Mouse (Mus musculus) liver, embryonic 16.5 days (tissue): ENCODE data around the gene Eno3. TPM values are rescaled to one million over a fixed set of nuclear protein-coding genes. Genes with fewer than 3 reads are reported as not detected.
A peak's percentile ranks its signal among the peaks of the same experiment; 100 is the strongest.

Experiments
- ATAC-seq: fragments of 200-750 bp; cut with Nextera tagmentation; 2 replicates; pipeline ENCODE4 v1.8.0; 2017; ENCODE audit warnings: low read depth, mild to moderate bottlenecking, moderate number of reproducible peaks, moderate library complexity
- H3K27ac ChIP-seq: fragments of 300-500 bp; sonication (generic); 2 replicates; pipeline ENCODE4 v1.5.1; 2014; ENCODE audit warnings: mild to moderate bottlenecking, low read length
- H3K27me3 ChIP-seq: fragments of 300-500 bp; sonication (generic); 2 replicates; pipeline ENCODE4 v1.6.1; 2014; ENCODE audit warnings: low read depth, low read length, mixed read lengths; ENCODE audit not compliant: control insufficient read depth, insufficient read depth
- H3K36me3 ChIP-seq: fragments of 300-500 bp; sonication (generic); 2 replicates; pipeline ENCODE4 v1.6.1; 2014; ENCODE audit warnings: mild to moderate bottlenecking; ENCODE audit not compliant: control insufficient read depth, insufficient read depth
- H3K4me1 ChIP-seq: fragments of 300-500 bp; sonication (generic); 2 replicates; pipeline ENCODE4 v1.6.1; 2014; ENCODE audit warnings: low read depth, low read length, mixed read lengths; ENCODE audit not compliant: control insufficient read depth
- H3K4me2 ChIP-seq: fragments of 300-500 bp; sonication (generic); 2 replicates; pipeline ENCODE4 v1.6.1; 2014; ENCODE audit warnings: low read depth, low read length, mixed read lengths
- H3K4me3 ChIP-seq: fragments of 300-500 bp; sonication (generic); 2 replicates; pipeline ENCODE4 v1.5.1; 2014; ENCODE audit warnings: low read depth, mild to moderate bottlenecking, low read length
- H3K9ac ChIP-seq: fragments of 300-500 bp; sonication (generic); 2 replicates; pipeline ENCODE4 v1.6.1; 2014; ENCODE audit warnings: low read depth, low read length
- H3K9me3 ChIP-seq: fragments of 300-500 bp; sonication (generic); replicated peaks from 2 replicates; pipeline ENCODE4 v1.6.1; 2016; ENCODE audit warnings: low read length; ENCODE audit not compliant: control insufficient read depth
- WGBS: fragments of 180-500 bp; shearing (Covaris S2); extraction: QIAGEN DNeasy Blood & Tissue Kit; methylation state at CpG from one replicate; pipeline ENCODE4 v1.1.7; 2014; ENCODE audit not compliant: insufficient replicate concordance; 5-methylcytosine and 5-hydroxymethylcytosine counted together
- polyA plus RNA-seq: library from polyadenylated mRNA; unstranded; fragments of >200 nt; fragmentation: Nextera tagmentation; extraction: Ambion mirVana; gene quantifications from 2 replicates; pipeline ENCODE4 v1.2.1, GENCODE M21; 2015

The Eno3 gene
- polyA plus RNA-seq, 1 experiment from 2014 or later = 22.1 TPM

GRCm38 (mm10) chr11:70678576-70678975, 21.6 kb downstream of the Eno3 start:
- H3K27ac ChIP-seq = peak overlapping the region; percentile 35
- H3K27me3 ChIP-seq = no peaks in the 10 kb centered on the region
- no peak overlapping the region for H3K4me2 ChIP-seq
- H3K4me3 ChIP-seq = no peak overlapping the region
- H3K36me3 ChIP-seq = no peaks in the 10 kb centered on the region
- no peaks in the 10 kb centered on the region for H3K9me3 ChIP-seq
- 66% methylated on average over 2 of the region's 2 CpGs for WGBS
- H3K4me1 ChIP-seq = peaks cover 7% of the 10 kb centered on the region
- H3K9ac ChIP-seq = no peak overlapping the region
- peak; percentile 66 for ATAC-seq

- peak overlapping the region; percentile 0; the same call in 1 of the 2 replicates for H3K27ac ChIP-seq
- 80% methylated on average over 8 of the region's 8 CpGs for WGBS
Measured at GRCm38 (mm10) chr11:70679361-70679760, 22.4 kb downstream of the Eno3 start.

GRCm38 (mm10) chr11:70679894-70680293, 22.9 kb downstream of the Eno3 start:
- H3K4me3 ChIP-seq = no peak overlapping the region
- H3K9ac ChIP-seq = no peak overlapping the region
- no peaks in the 10 kb centered on the region for H3K9me3 ChIP-seq
- H3K27me3 ChIP-seq = no peaks in the 10 kb centered on the region
- no peak overlapping the region for H3K4me2 ChIP-seq
- H3K4me1 ChIP-seq = peaks cover 7% of the 10 kb centered on the region
- 40% methylated on average over 8 of the region's 8 CpGs for WGBS
- H3K27ac ChIP-seq = peak overlapping the region; percentile 43; the same call in 1 of the 2 replicates
- H3K36me3 ChIP-seq = no peaks in the 10 kb centered on the region
- ATAC-seq = no peak

More at GRCm38 (mm10) chr11:70679361-70679760, 22.4 kb downstream of the Eno3 start:
- ATAC-seq = no peak
- Histone ChIP-seq H3K36me3 (no peaks in the 10 kb centered on the region), H3K9me3 (no peaks in the 10 kb centered on the region), H3K4me1 (peaks cover 7% of the 10 kb centered on the region), H3K27me3 (no peaks in the 10 kb centered on the region), H3K9ac (no peak overlapping the region), H3K4me3 (no peak overlapping the region), H3K4me2 (no peak overlapping the region)

DNA sequence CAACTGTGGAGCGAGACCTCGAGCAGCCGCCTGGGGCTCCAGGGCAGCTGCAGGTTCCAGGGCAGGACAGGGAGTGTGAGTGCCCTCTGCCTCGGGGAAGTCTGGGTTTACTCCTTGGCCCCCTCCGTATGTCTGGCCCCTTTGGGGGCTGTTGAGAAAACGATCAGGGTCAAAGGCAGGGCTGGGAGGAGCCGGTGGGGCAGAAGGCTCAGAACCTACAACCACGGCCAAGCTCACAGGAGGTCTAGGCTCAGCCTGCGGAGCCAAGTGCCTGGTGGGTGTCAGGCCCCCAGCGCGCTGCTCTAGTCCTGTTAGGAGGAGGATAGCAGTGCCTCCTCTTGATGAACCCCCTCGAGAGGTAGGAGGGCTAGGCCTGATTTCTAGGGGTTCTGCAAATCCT, 24.2 kb downstream of the Eno3 start:
- no peak overlapping the region for H3K27ac ChIP-seq
- WGBS = 72% methylated on average over 12 of the region's 12 CpGs
- ATAC-seq = no peak

DNA sequence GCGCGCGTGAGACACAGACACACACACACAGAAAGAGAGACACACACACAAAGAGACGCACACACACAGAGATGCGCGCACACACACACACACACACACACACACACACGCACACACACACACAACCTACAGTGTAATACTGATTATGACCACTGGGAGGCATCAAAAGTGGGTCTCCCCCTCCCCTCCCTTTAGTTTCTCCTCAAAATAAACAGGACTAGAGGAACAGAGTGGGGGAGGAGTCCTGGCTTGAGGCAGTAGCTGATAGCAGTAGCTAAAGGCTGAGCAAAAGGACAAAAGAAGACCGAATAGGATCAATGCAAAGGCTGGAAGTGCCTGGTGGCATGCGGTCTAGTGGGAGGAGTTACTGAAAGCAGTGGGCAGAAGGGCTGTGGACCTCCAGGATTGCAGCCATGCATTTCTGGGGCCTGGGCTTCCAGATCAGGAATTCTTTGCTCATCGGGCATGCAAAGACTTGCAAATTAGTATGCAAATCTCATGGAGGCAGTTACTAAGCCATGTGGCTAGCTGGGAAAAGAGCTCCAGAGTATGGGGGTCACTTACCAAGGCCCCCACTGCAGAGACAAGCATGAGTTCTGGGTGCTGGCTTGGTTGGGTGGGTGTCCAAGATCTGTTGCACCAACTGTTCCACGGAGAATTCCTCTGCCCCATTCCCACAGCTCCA, 25.0 kb downstream of the Eno3 start:
- H3K9me3 ChIP-seq = no peaks in the 10 kb centered on the region
- H3K36me3 ChIP-seq = no peaks in the 10 kb centered on the region
- peak; percentile 32; the same call in 1 of the 2 replicates for ATAC-seq
- peaks cover 10% of the 10 kb centered on the region for H3K4me1 ChIP-seq
- H3K4me2 ChIP-seq = no peak overlapping the region
- H3K4me3 ChIP-seq = no peak overlapping the region
- no peaks in the 10 kb centered on the region for H3K27me3 ChIP-seq
- H3K27ac ChIP-seq = no peak overlapping the region
- WGBS = 57% methylated on average over 11 of the region's 11 CpGs
- no peak overlapping the region for H3K9ac ChIP-seq

More for the DNA sequence above, 24.2 kb downstream of the Eno3 start:
- Histone ChIP-seq H3K9ac (no peak overlapping the region), H3K4me3 (no peak overlapping the region), H3K36me3 (no peaks in the 10 kb centered on the region), H3K9me3 (no peaks in the 10 kb centered on the region), H3K4me1 (peaks cover 7% of the 10 kb centered on the region), H3K27me3 (no peaks in the 10 kb centered on the region), H3K4me2 (no peak overlapping the region)

GRCm38 (mm10) chr11:70683640-70684039, 26.6 kb downstream of the Eno3 start:
- H3K27me3 ChIP-seq = no peaks in the 10 kb centered on the region
- H3K4me3 ChIP-seq = no peak overlapping the region
- peaks cover 18% of the 10 kb centered on the region for H3K4me1 ChIP-seq
- H3K36me3 ChIP-seq = no peaks in the 10 kb centered on the region
- 65% methylated on average over 5 of the region's 5 CpGs for WGBS
- no peak overlapping the region for H3K27ac ChIP-seq
- H3K9me3 ChIP-seq = no peaks in the 10 kb centered on the region
- H3K4me2 ChIP-seq = no peak overlapping the region
- no peak for ATAC-seq
- H3K9ac ChIP-seq = no peak overlapping the region

DNA sequence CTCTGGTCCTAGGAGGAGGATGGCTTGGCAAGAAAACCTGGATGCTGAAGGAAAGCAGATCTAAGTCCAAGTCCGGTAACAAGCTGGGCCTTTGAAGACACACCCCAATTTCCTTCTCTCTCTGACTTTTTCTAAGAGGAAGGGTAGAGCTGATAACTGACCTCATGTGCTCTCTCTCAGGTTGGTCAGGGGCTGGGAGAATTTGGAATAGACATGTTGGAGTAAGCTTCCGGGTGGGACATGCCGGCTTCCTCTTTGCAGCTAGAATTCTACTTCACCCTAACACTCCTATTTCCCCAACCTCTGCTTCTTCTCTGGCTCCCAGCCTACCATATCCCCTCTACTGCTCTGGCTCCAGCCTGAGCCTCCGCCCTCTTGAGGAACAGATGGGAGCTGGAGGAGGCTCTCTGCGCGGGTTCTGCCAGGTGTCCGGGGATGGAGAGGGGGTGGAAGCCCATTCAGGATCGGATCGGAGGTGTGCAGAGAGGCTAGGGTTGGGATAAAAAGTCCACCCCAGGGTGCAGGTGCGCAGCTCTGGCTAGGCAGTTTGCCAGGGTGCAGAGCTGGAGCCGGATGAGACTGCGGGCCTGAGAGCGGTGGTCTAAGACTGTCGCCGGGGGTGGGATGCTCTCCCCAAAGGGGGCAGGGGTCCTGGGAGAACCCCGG, 30.0 kb downstream of the Eno3 start:
- Histone ChIP-seq H3K4me2 (peak overlapping the region; percentile 88), H3K9me3 (no peaks in the 10 kb centered on the region), H3K27me3 (no peaks in the 10 kb centered on the region), H3K36me3 (no peaks in the 10 kb centered on the region), H3K9ac (peak overlapping the region; percentile 77), H3K4me3 (peak overlapping the region; percentile 75), H3K4me1 (peaks cover 15% of the 10 kb centered on the region), H3K27ac (peak overlapping the region; percentile 64)
- ATAC-seq = peak; percentile 12; the same call in 1 of the 2 replicates
- WGBS = 5% methylated on average over 16 of the region's 16 CpGs

DNA sequence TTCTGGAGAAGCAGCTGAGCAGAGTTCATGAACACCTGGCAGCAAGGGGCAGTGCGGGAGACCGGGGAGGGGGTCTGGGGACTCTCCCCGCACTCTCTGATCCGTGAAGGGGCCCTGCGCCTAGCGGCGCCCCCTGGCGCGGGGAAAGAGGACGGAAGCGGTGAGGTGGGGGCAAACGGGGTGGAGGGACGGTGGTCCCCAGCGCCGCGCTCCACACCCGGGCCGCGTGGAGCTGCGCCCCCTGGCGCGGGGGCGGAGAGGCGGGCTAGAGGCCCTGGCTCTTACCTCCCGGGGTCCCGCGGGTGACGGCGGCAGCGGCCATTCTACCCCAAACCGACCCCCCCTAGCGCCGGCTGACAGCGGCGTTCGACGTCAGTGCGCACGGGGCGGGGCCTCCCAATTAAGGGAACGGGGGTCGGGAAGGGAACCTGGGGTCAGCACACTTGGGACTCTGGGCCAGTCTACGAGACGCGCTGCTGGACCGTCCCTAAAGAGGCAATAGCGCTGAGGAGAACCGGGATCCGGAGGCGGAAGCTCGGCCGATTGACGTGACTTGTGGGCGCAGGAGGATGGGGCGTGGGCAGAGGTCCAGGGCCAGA, 30.7 kb downstream of the Eno3 start, which contains the start of gene Camta2:
Gene Camta2 (minus strand): TSS at position 505 of the 599 bp plus-strand sequence.
- Histone ChIP-seq H3K36me3 (no peaks in the 10 kb centered on the region), H3K4me2 (peak within 1 kb of the TSS; percentile 88), H3K27ac (peak within 1 kb of the TSS; percentile 64), H3K4me1 (peaks cover 11% of the 10 kb centered on the region), H3K9ac (peak within 1 kb of the TSS; percentile 77), H3K4me3 (peak within 1 kb of the TSS; percentile 75), H3K9me3 (no peaks in the 10 kb centered on the region), H3K27me3 (no peaks in the 10 kb centered on the region)
- ATAC-seq = peak; percentile 73
- WGBS = under 1% methylated on average over 53 of the region's 55 CpGs
